Comparison of ENCODE assay signal across 8 mouse cellular contexts in the genomic region with DNA sequence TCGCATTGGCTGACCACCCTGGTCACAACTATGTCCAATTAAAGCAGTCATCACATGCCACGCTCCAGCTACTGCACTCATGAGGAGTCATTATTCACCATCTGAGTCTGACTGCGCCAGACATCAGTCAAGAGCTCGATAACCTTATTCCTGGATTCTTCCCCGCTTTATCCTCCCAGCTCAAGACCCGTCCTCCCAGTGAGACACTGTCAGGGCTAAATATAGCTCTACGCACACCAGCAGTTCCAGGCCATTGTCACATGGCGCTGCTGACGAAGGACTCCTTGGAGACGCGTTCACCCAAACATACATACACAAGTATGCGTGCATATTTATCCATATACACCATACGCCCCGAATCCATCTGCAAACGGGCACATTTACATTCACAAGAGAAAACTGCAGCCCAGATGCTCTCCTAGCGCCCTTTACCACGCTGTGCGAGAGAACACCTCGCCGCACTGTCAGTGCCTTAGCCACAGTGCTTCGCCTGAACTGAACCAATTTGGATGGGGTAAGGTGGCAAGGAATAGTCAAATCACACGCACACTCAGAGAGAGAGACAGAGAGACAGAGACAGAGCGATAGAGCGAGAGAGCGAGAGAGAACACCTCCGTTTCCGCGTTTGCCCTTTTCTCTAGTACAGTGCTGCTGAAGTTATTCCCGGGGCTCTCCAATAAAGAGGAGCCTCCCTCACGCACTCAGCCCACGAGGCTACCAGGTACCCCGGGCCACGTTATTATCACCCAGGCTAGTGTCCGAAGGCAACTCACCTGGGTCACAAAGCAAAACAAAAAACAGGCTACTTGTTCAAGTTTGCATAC.
DNase-seq lines count a peak whose midpoint lies in the region; ATAC-seq and TF ChIP-seq lines count a peak whose summit lies in the region.

No protein-coding gene starts in this region.

- H3K4me1 ChIP-seq in hindbrain, embryonic 16.5 days (ENCODE audit: control insufficient read depth, insufficient read depth, low read depth, low read length), result peaks cover 27% of the 10 kb centered on the region
- H3K4me1 ChIP-seq in lung, adult 2 months (ENCODE audit: control insufficient read depth, insufficient read depth, low read length), result peaks cover 6% of the 10 kb centered on the region
- H3K4me1 ChIP-seq in olfactory bulb, adult 2 months (ENCODE audit: control insufficient read depth, insufficient read depth, low read length), result peaks cover 13% of the 10 kb centered on the region; the same call in 1 of the 2 replicates

- no peaks in the 10 kb centered on the region; the same call in 1 of the 2 replicates for H3K27me3 ChIP-seq in hindbrain, embryonic 16.5 days (replicated peaks; ENCODE audit: control insufficient read depth, insufficient read depth, low read length)

- H3K27ac ChIP-seq in hindbrain, embryonic 16.5 days (ENCODE audit: low read depth, low read length), result peak overlapping the region; percentile 77
- peak overlapping the region; percentile 34; the same call in 1 of the 2 replicates for H3K27ac ChIP-seq in olfactory bulb, adult 2 months (ENCODE audit: insufficient read depth, low read depth, low read length)

- 2% methylated on average over 34 of the region's 34 CpGs for WGBS in hindbrain, embryonic 16.5 days
- 4% methylated on average over 34 of the region's 34 CpGs for WGBS in lung, adult 2 months
- 6% methylated on average over 34 of the region's 34 CpGs for WGBS in olfactory bulb, adult 2 months

- peak overlapping the region; percentile 91 for H3K4me2 ChIP-seq in hindbrain, embryonic 16.5 days (ENCODE audit: low read length)

- TF ChIP-seq POLR2A in brain, embryonic 14.5 days (IDR thresholded peaks at IDR 0.05; ENCODE audit: borderline replicate concordance, extremely low read depth, insufficient read depth, insufficient read length, poor library complexity, severe bottlenecking), result no peak
- TF ChIP-seq POLR2A in lung, adult 2 months (IDR thresholded peaks at IDR 0.05; ENCODE audit: borderline replicate concordance, extremely low read depth, low read depth, low read length), result no peak
- TF ChIP-seq POLR2A in olfactory bulb, adult 2 months (IDR thresholded peaks at IDR 0.05; ENCODE audit: insufficient read depth, low read depth, low read length), result no peak

- no peaks in the 10 kb centered on the region for H3K9me3 ChIP-seq in hindbrain, embryonic 16.5 days (ENCODE audit: control insufficient read depth, low read length)

- no peak for TF ChIP-seq CTCF in brain, embryonic 14.5 days (IDR thresholded peaks at IDR 0.05; ENCODE audit: borderline replicate concordance, extremely low read depth, insufficient read depth, insufficient read length)
- TF ChIP-seq CTCF in lung, adult 2 months (IDR thresholded peaks at IDR 0.05; ENCODE audit: insufficient read depth, low read length), result no peak
- no peak for TF ChIP-seq CTCF in olfactory bulb, adult 2 months (IDR thresholded peaks at IDR 0.05; ENCODE audit: insufficient read depth, low read depth, low read length)

- peak overlapping the region; percentile 64 for H3K4me3 ChIP-seq in hindbrain, embryonic 16.5 days (ENCODE audit: low read length)
- peak overlapping the region; percentile 81 for H3K4me3 ChIP-seq in lung, adult 2 months (replicated peaks; ENCODE audit: extremely low read depth, low read depth, low read length)
- peak overlapping the region; percentile 46 for H3K4me3 ChIP-seq in olfactory bulb, adult 2 months (ENCODE audit: insufficient read depth, low read depth, low read length)

- H3K9ac ChIP-seq in hindbrain, embryonic 16.5 days (ENCODE audit: low read depth, low read length), result peak overlapping the region; percentile 75

- H3K36me3 ChIP-seq in hindbrain, embryonic 16.5 days (ENCODE audit: control insufficient read depth, insufficient read depth, low read length), result no peaks in the 10 kb centered on the region

- peak; percentile 19 for DNase-seq in layer of hippocampus, adult 11-12 months (ENCODE audit: low spot score)
- no peak for DNase-seq in layer of hippocampus, adult 9-10 months (ENCODE audit: low spot score)
- peak; percentile 84 for DNase-seq in brain, embryonic 14.5 days (ENCODE audit: low read depth)
- DNase-seq in frontal cortex, postnatal 10 days (ENCODE audit: low spot score in 2 of 2), result peak; percentile 36 to 50
- no peak for DNase-seq in lung, adult 2 months
- no peak for DNase-seq in urinary bladder, postnatal 4 days (ENCODE audit: low spot score in 2 of 2)

- ATAC-seq in hindbrain, embryonic 16.5 days, result peak; percentile 15; the same call in 1 of the 2 replicates

Comparison
In these comparisons a context has a peak if more than half of its experiments do, and no peak if none do; other contexts are left out.
1. DNase-seq: peak in layer of hippocampus, adult 11-12 months (single experiment), brain, embryonic 14.5 days (single experiment) and frontal cortex, postnatal 10 days (2 of 2); none in layer of hippocampus, adult 9-10 months (single experiment), lung, adult 2 months (single experiment) and urinary bladder, postnatal 4 days (0 of 2).
2. Peak in every context shown above with its lines, with median percentiles within 50 percentile points of each other: H3K4me3 ChIP-seq.